Mouse (Mus musculus): Measurements from ENCODE around the gene Gbgt1. TPM values are rescaled to one million over a fixed set of nuclear protein-coding genes. Genes with fewer than 3 reads are reported as not detected.
"Not testable (repeated sequence)": the region's sequence is repeated elsewhere in the genome, so short reads cannot be mapped to it uniquely, and the experiment has no call there.

The Gbgt1 gene
- polyA plus RNA-seq, 1 experiment from 2014 or later, result 0.13 TPM

DNA sequence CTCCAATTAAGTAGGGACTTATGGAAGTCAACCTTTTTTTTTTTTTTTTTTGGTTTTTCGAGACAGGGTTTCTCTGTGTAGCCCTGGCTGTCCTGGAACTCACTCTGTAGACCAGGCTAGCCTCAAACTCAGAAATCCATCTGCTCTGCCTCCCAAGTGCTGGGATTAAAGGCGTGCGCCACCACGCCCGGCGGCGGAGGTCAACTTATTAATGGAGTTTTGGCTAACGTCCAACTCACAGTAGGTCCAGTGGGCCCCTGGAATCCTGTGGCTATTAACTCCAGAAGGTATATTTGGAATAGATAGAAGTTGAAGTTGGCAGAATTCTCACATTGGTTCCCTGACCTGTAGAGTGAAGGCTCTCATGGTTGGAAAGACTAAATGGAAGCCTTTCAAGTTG lies 24.7 kb upstream of the Gbgt1 start:
- not testable (repeated sequence) for H3K27ac ChIP-seq; H3K9me3 ChIP-seq; H3K27me3 ChIP-seq (ENCODE audit: insufficient read depth, poor library complexity, severe bottlenecking); DNase-seq (ENCODE audit: low spot score); H3K4me3 ChIP-seq
- WGBS, result 93% methylated on average over 8 of the region's 8 CpGs
- peaks cover 46% of the 10 kb centered on the region for H3K36me3 ChIP-seq
- peaks cover 14% of the 10 kb centered on the region for H3K4me1 ChIP-seq

DNA sequence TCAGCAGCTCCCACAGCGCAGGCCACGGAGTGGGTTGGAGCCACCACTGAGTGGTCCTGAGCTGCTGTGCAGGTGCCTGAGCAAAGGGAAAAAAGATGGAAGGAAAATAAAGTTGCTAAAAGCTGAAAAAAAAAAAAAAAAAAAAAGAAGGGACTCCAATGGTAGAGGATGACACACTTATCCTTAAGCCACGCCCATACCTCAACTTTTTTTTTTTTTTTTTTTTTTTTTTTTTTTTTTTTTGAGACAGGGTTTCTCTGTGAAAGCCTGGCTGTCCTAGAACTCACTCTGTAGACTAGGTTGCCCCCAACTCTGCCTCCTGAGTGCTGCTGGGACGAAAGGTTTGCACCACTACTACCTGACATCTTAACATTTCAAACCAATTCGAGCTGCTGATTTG lies 18.7 kb upstream of the Gbgt1 start:
- H3K4me3 ChIP-seq; DNase-seq (ENCODE audit: low spot score); H3K27ac ChIP-seq; H3K9me3 ChIP-seq; H3K27me3 ChIP-seq (ENCODE audit: insufficient read depth, poor library complexity, severe bottlenecking); H3K36me3 ChIP-seq; H3K4me1 ChIP-seq: not testable (repeated sequence)
- WGBS, result 87% methylated on average over 5 of the region's 5 CpGs

DNA sequence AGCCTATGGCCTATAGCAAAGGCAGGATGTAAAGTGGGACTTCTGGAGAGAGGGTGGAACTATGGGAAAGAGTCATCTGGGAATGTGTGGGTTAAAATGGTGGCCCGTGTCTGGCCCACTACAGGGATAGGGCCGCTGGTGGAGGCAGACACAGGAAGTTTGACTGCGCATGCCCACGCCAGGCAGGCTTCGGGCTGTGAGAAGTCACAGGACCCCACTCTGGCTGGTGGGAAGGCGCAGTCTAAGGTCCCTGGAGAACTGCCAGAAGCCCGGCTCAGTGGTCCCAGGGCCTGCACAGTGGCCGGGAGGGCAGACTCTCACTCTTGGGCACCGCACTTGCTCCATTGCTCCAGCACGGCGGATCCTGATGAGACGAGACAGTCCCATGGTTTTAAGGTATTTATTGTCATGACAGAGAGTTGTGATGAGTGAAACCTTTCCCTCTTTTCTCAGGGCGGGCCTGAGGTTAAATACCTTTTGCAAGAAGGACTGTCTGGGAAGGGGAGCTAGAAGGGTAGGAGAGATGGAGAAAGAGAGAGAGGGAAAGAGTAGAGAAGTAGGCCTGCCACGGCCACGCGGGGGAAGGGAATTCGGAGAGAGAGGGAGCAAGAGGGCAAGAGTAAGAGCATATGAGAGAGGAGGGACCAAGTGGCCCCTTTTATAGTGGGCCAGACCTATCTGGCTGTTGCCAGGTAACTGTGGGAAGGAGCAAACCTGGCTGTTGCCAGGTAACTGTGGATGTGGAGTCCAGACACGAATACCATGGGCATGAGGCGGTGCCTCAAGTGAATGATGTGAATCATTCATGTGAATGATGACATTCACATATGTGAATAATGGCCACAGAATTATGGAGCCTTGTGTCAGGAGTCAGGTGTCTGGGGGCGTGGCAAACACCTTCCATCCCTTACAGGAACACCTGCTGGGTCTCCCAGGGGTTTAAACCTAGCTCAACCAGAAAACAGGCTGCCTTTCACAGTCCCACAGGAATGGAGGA lies 17.2 kb upstream of the Gbgt1 start:
- 78% methylated on average over 20 of the region's 20 CpGs for WGBS
- Histone ChIP-seq H3K36me3 (no peaks in the 10 kb centered on the region), H3K4me1 (no peaks in the 10 kb centered on the region), H3K27me3 (ENCODE audit: insufficient read depth, poor library complexity, severe bottlenecking) (no peaks in the 10 kb centered on the region), H3K27ac (no peak overlapping the region), H3K9me3 (no peaks in the 10 kb centered on the region), H3K4me3 (no peak overlapping the region)
- no peak for DNase-seq (ENCODE audit: low spot score)

GRCm38 (mm10) chr2:28483861-28484260 lies 12.8 kb upstream of the Gbgt1 start:
- Histone ChIP-seq H3K27me3 (ENCODE audit: insufficient read depth, poor library complexity, severe bottlenecking) (no peaks in the 10 kb centered on the region), H3K9me3 (no peaks in the 10 kb centered on the region), H3K4me3 (no peak overlapping the region), H3K4me1 (no peaks in the 10 kb centered on the region), H3K27ac (no peak overlapping the region), H3K36me3 (no peaks in the 10 kb centered on the region)
- 66% methylated on average over 2 of the region's 2 CpGs for WGBS
- DNase-seq (ENCODE audit: low spot score), result no peak

DNA sequence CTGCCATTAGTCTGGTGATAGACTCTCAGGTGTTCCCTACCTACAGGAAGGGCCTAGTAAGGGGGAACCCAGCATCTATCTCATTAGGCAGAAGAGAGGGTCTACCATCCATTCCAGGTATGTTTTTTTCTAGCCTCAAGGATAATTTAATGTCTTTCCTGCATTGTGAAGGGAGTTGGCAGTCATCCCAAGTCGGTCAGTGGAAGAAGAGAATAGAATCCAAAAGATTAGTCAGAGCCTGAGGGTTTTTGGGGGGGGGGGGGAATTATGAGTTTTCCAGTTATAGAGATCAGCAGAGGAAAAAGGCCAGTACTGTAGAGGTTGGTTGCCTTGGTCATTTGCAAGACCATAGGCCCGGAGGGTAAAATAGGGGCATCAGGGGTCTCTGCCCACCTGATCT lies 2.2 kb upstream of the Gbgt1 start:
- Histone ChIP-seq H3K27ac (no peak overlapping the region), H3K4me1 (0 out of 2 replicates have a peak, but pooled peaks cover 6% of the 10 kb centered on the region), H3K9me3 (no peaks in the 10 kb centered on the region), H3K36me3 (no peaks in the 10 kb centered on the region), H3K27me3 (ENCODE audit: insufficient read depth, poor library complexity, severe bottlenecking) (0 out of 2 replicates have a peak, but pooled peaks cover 3% of the 10 kb centered on the region), H3K4me3 (no peak overlapping the region)
- 81% methylated on average over 2 of the region's 2 CpGs for WGBS
- no peak for DNase-seq (ENCODE audit: low spot score)

GRCm38 (mm10) chr2:28495207-28495756 lies 1.4 kb upstream of the Gbgt1 start:
- Histone ChIP-seq H3K4me3 (no peak overlapping the region), H3K36me3 (no peaks in the 10 kb centered on the region), H3K9me3 (no peaks in the 10 kb centered on the region), H3K27me3 (ENCODE audit: insufficient read depth, poor library complexity, severe bottlenecking) (0 out of 2 replicates have a peak, but pooled peaks cover 3% of the 10 kb centered on the region), H3K4me1 (0 out of 2 replicates have a peak, but pooled peaks cover 6% of the 10 kb centered on the region), H3K27ac (no peak overlapping the region)
- DNase-seq (ENCODE audit: low spot score), result no peak
- WGBS, result 76% methylated on average over 14 of the region's 14 CpGs

DNA sequence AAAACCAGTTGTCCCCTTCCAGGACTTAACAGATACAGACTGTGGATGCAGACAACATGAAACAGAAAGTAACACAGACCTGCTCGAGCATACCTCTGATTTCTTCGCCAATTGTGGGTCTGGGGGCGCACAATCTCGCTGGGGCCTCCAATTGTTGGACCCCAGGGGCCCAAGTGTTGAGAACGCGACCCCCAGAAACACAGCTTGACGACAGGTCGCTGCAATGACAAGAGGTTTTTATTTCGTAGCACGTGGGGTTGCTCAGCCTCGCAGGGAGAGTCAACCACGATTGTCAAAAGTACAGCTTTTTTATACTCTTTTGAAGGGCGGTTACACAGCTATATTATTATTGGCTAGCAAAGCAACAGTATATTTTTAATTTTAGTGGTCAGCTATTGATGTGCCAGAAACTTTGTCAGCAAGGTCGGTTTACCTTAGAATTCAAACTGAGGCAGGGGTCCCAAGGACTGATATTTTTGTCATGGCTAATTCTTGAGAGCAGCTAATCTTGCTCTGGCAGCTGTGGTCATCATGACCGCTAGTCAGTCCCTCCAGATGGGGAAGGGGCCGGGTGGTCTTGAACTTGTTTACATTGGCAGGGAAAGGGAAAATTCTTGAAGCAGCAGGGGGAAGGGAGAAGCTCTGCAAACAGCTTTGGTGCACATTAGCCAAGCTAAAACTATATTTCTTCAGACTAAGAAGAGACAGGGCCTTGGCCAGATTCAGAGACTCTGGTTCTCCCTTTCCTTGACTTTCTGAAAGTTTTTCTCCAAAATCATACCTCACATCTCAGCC lies 693 bp upstream of the Gbgt1 start:
- Histone ChIP-seq H3K4me1 (0 out of 2 replicates have a peak, but pooled peaks cover 6% of the 10 kb centered on the region), H3K9me3 (no peaks in the 10 kb centered on the region), H3K27ac (no peak overlapping the region), H3K4me3 (no peak overlapping the region), H3K36me3 (no peaks in the 10 kb centered on the region), H3K27me3 (ENCODE audit: insufficient read depth, poor library complexity, severe bottlenecking) (0 out of 2 replicates have a peak, but pooled peaks cover 3% of the 10 kb centered on the region)
- no peak for DNase-seq (ENCODE audit: low spot score)
- 83% methylated on average over 16 of the region's 16 CpGs for whole genome bisulfite sequencing

- peaks cover 7% of the 10 kb centered on the region; the same call in 1 of the 2 replicates for H3K27me3 ChIP-seq (ENCODE audit: insufficient read depth, poor library complexity, severe bottlenecking)
- no peak overlapping the region for H3K4me3 ChIP-seq
- no peak for DNase-seq (ENCODE audit: low spot score)
- H3K36me3 ChIP-seq, result no peaks in the 10 kb centered on the region
- H3K4me1 ChIP-seq, result 0 out of 2 replicates have a peak, but pooled peaks cover 6% of the 10 kb centered on the region
- WGBS, result 76% methylated on average over 5 of the region's 5 CpGs
- H3K27ac ChIP-seq, result no peak overlapping the region
- H3K9me3 ChIP-seq, result no peaks in the 10 kb centered on the region
Observed at GRCm38 (mm10) chr2:28497561-28497960, 870 bp downstream of the Gbgt1 start.

GRCm38 (mm10) chr2:28498431-28498830 lies 1.7 kb downstream of the Gbgt1 start:
- DNase-seq (ENCODE audit: low spot score), result no peak
- H3K4me1 ChIP-seq, result 0 out of 2 replicates have a peak, but pooled peaks cover 6% of the 10 kb centered on the region
- H3K27me3 ChIP-seq (ENCODE audit: insufficient read depth, poor library complexity, severe bottlenecking), result peaks cover 13% of the 10 kb centered on the region; the same call in 1 of the 2 replicates
- no peaks in the 10 kb centered on the region for H3K36me3 ChIP-seq
- WGBS, result 76% methylated on average over 4 of the region's 4 CpGs
- H3K27ac ChIP-seq, result no peak overlapping the region
- no peak overlapping the region for H3K4me3 ChIP-seq
- no peaks in the 10 kb centered on the region for H3K9me3 ChIP-seq

DNA sequence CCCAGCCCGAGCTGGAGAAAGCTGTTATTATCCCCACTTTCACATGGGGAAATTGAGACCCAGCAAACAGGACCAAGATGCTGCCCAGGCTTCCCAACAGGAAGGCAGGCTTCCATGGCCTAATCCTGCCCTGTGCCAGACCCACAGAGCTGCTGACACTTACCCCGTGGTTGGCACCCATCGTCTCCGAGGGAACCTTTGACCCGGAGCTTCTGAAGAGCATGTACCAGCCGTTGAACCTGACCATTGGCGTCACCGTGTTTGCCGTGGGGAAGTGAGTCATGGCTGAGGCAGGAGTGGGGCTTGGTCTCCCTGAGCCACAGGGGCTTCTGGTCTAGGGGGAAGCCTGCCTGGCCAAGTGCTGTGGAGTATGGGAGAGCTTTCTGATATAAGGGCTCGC lies 6.3 kb downstream of the Gbgt1 start:
- Histone ChIP-seq H3K4me3 (no peak overlapping the region), H3K27ac (no peak overlapping the region)

DNA sequence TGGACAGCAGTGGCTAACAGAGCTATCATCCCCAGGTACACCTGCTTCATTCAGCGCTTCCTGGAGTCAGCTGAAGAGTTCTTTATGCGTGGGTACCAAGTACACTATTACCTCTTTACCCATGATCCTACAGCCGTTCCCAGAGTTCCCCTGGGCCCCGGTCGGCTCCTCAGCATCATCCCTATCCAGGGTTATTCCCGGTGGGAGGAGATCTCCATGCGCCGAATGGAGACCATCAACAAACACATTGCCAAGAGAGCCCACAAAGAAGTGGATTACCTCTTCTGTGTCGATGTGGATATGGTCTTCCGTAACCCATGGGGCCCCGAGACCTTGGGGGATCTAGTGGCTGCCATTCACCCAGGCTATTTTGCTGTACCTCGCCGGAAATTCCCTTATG lies 8.0 kb downstream of the Gbgt1 start:
- H3K36me3 ChIP-seq, result no peaks in the 10 kb centered on the region
- H3K9me3 ChIP-seq, result no peaks in the 10 kb centered on the region
- H3K27me3 ChIP-seq (ENCODE audit: insufficient read depth, poor library complexity, severe bottlenecking), result peaks cover 11% of the 10 kb centered on the region; the same call in 1 of the 2 replicates
- H3K4me1 ChIP-seq, result no peaks in the 10 kb centered on the region
- no peak overlapping the region for H3K27ac ChIP-seq
- no peak overlapping the region for H3K4me3 ChIP-seq
- no peak for DNase-seq (ENCODE audit: low spot score)
- WGBS, result 86% methylated on average over 13 of the region's 13 CpGs

More for the DNA sequence above, 6.3 kb downstream of the Gbgt1 start:
- H3K27me3 ChIP-seq (ENCODE audit: insufficient read depth, poor library complexity, severe bottlenecking), result peaks cover 10% of the 10 kb centered on the region; the same call in 1 of the 2 replicates
- H3K4me1 ChIP-seq, result no peaks in the 10 kb centered on the region
- H3K36me3 ChIP-seq, result no peaks in the 10 kb centered on the region
- no peak for DNase-seq (ENCODE audit: low spot score)
- 82% methylated on average over 10 of the region's 10 CpGs for WGBS
- H3K9me3 ChIP-seq, result no peaks in the 10 kb centered on the region

DNA sequence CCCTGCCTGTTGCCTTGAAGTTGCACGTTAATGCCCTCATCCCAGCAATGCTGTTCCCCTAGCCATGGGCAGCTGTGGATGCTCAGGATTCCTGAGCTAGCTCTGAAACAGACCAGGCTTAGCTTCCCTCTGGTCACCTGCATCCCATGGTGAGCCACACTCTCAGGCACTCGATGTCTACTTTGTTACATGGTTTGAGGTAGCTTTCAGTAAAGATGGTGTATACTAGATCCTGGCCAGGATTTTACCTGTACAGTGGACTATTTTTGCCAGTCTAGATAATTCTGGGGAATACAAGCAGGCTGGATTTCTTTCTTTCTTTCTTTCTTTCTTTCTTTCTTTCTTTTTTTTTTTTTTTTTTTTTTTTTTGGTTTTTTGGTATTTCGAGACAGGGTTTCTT lies 9.1 kb downstream of the Gbgt1 start, which contains the start of gene Gm10134:
Gene Gm10134, plus strand, starts transcription at position 301 of the 400 bp plus-strand sequence.
- H3K27ac ChIP-seq, result no peak within 1 kb of the TSS
- H3K4me1 ChIP-seq, result no peaks in the 10 kb centered on the region
- peaks cover 22% of the 10 kb centered on the region; the same call in 1 of the 2 replicates for H3K27me3 ChIP-seq (ENCODE audit: insufficient read depth, poor library complexity, severe bottlenecking)
- WGBS, result 58% methylated on average over 3 of the region's 3 CpGs
- no peaks in the 10 kb centered on the region for H3K36me3 ChIP-seq
- no peak within 1 kb of the TSS for H3K4me3 ChIP-seq
- no peak for DNase-seq (ENCODE audit: low spot score)
- no peaks in the 10 kb centered on the region for H3K9me3 ChIP-seq
